Mouse (Mus musculus): ENCODE measurements around the gene Adamts4. TPM values are rescaled to one million over a fixed set of nuclear protein-coding genes. Genes with fewer than 3 reads are reported as not detected.

The Adamts4 gene
- total RNA-seq, 2 experiments from 2014 or later: 6.7 to 8.6 TPM

DNA sequence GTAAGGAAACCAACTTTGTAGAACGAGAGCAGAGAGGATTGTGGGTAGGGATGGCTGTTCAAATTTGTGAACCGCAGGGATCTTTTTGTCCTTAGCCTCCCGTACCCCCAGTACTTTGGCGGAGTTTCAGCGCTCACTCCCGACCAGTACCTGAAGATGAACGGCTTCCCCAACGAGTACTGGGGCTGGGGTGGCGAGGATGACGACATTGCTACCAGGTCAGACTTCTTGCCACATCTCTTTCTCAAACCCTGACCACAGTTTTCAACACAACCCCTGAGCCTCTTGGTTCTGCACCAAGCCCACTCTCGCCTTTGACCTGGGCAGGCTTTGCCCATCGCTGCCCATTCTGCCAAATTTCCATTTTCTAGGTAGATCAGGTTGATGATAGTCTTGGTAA lies 23.9 kb downstream of the Adamts4 start:
- DNase-seq (ENCODE audit: extremely low spot score in 1 of 2, low spot score in 2 of 2): no peak
- Histone ChIP-seq H3K27ac (no peak overlapping the region), H3K4me3 (no peak overlapping the region)
- intact Hi-C loops (cut with DNase I): no loop called here
- TF ChIP-seq CTCF (IDR thresholded peaks at IDR 0.05): no peak

DNA sequence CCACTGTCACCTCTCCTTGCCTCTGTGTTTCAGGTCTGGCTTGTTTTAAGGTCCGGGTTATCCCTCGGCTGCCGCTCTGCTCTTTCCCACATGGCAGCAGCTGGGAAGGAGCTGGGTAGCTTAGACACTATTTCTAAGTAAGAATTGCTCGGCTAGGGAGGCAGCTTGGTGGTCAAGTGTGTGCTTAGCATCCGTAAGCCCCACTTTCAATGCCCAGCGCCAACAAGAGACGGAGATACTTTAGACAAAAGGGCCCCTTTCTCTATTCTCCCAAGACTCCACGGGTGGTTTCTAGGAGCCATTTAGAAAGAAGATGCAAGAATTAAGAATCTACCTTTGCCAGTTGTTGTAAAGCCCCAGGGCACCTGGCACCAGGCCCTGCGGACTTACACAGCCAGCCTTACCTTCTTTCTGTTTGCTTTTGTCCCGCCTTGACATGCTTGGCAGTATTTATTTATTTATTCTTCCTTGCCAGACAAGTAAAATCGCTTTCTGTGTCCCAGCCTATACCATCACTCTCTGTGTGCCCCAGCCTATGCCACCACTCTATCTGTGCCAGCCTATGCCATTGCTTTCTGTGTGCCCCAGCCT lies 25.0 kb downstream of the Adamts4 start:
- DNase-seq (ENCODE audit: extremely low spot score in 1 of 2, low spot score in 2 of 2): no peak
- Histone ChIP-seq H3K4me3 (no peak overlapping the region), H3K27ac (no peak overlapping the region)
- intact Hi-C loops (cut with DNase I): no loop called here
- TF ChIP-seq CTCF (IDR thresholded peaks at IDR 0.05): no peak

GRCm38 (mm10) chr1:171276110-171276748 lies 26.0 kb downstream of the Adamts4 start:
- no peak for DNase-seq (ENCODE audit: extremely low spot score in 1 of 2, low spot score in 2 of 2)
- no peak overlapping the region for H3K27ac ChIP-seq
- no peak overlapping the region for H3K4me3 ChIP-seq
- no peak for TF ChIP-seq CTCF (IDR thresholded peaks at IDR 0.05)
- intact Hi-C loops (cut with DNase I): no loop called here

DNA sequence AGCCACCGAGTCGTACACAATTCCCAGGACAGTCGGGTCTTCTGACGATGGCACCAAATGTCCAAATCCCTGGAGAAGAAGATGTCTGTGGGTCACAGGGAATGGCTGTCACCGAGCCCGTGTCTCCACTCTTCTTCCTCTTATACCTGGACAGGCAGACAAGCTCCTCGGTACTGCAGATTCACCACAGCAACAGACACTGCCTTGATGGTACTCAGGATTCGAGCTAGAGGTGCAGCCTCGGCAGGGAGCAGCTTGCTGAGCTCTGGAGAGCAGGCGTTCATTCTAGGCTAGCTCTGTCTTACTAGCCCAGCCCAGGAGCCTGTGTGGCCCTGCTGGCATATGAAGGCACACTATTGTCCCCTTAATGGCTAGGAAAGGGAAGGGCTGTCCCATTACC lies 27.5 kb downstream of the Adamts4 start:
- intact Hi-C loops (cut with DNase I): no loop called here
- H3K4me3 ChIP-seq: no peak overlapping the region
- H3K27ac ChIP-seq: no peak overlapping the region
- no peak for DNase-seq (ENCODE audit: extremely low spot score in 1 of 2, low spot score in 2 of 2)
- no peak for TF ChIP-seq CTCF (IDR thresholded peaks at IDR 0.05)

GRCm38 (mm10) chr1:171278436-171278835 lies 28.2 kb downstream of the Adamts4 start:
- no peak for TF ChIP-seq CTCF (IDR thresholded peaks at IDR 0.05)
- no peak overlapping the region for H3K27ac ChIP-seq
- DNase-seq (ENCODE audit: extremely low spot score in 1 of 2, low spot score in 2 of 2): peak in 1 of 2 experiments; percentile 4
- H3K4me3 ChIP-seq: no peak overlapping the region
- intact Hi-C loops (cut with DNase I): no loop called here

GRCm38 (mm10) chr1:171279012-171279705 lies 28.9 kb downstream of the Adamts4 start:
- peak in 1 of 2 experiments; percentile 7 for DNase-seq (ENCODE audit: extremely low spot score in 1 of 2, low spot score in 2 of 2)
- no peak overlapping the region for H3K27ac ChIP-seq
- no peak for TF ChIP-seq CTCF (IDR thresholded peaks at IDR 0.05)
- H3K4me3 ChIP-seq: no peak overlapping the region
- intact Hi-C loops (cut with DNase I): no loop called here

- peak in 1 of 2 experiments; percentile 8 for DNase-seq (ENCODE audit: extremely low spot score in 1 of 2, low spot score in 2 of 2)
- TF ChIP-seq CTCF (IDR thresholded peaks at IDR 0.05): no peak
- Histone ChIP-seq H3K27ac (no peak overlapping the region), H3K4me3 (no peak overlapping the region)
- intact Hi-C loops (cut with DNase I): loop anchor here (2.0 kb wide), 1 partner anchor 33 kb away; no protein-coding TSS in a partner anchor
Measured at GRCm38 (mm10) chr1:171279721-171280120, 29.5 kb downstream of the Adamts4 start.

DNA sequence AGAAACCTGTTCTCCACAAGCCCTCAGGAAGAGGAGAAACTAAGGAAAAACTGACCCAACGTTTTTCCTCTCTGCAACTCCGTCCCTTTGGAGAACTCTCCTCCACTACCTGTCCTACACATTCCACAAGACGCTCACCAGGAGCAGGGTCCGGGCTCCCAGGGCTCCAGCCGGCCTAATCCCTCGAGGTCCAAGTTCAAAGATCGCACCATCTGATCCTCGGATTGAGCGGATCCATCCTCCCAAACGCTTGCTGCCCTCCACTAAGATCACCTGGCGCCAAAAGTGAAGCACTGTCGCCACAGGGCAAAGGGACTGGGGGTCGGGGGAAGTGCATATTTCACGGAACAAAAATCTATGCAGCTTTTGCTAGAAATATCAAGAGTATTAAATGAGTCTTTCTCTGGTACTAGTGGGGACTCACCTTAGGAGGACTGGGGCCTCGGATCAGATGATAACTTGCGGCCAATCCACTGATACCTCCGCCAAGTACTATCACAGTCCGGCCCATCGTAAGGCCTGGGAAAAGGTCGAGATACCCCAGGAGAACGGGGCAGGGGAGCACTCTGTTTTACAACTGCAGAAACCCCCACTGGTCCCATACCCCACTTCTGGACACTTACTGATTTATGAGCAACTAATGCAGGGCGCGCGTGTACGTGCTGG lies 30.2 kb downstream of the Adamts4 start:
- DNase-seq (ENCODE audit: extremely low spot score in 1 of 2, low spot score in 2 of 2): no peak
- intact Hi-C loops (cut with DNase I): loop anchor here (2.0 kb wide), 1 partner anchor 34 kb away; no protein-coding TSS in a partner anchor
- Histone ChIP-seq H3K27ac (peak overlapping the region; percentile 22), H3K4me3 (peak overlapping the region; percentile 72)
- TF ChIP-seq CTCF (IDR thresholded peaks at IDR 0.05): no peak

- Histone ChIP-seq H3K4me3 (peak within 1 kb of the TSS; percentile 72), H3K27ac (peak within 1 kb of the TSS; percentile 81)
- intact Hi-C loops (cut with DNase I): loop anchor here (1.0 to 2.0 kb wide), 2 partner anchors 11 to 34 kb away; partner anchors contain the start of gene B4galt3
- TF ChIP-seq CTCF (IDR thresholded peaks at IDR 0.05): no peak
- DNase-seq (ENCODE audit: extremely low spot score in 1 of 2, low spot score in 2 of 2): peak; percentile 89 to 90
Measured at GRCm38 (mm10) chr1:171280916-171281527, 30.8 kb downstream of the Adamts4 start, which contains the start of gene Ppox. Ppox (minus strand) TSS chr1:171281186.

DNA sequence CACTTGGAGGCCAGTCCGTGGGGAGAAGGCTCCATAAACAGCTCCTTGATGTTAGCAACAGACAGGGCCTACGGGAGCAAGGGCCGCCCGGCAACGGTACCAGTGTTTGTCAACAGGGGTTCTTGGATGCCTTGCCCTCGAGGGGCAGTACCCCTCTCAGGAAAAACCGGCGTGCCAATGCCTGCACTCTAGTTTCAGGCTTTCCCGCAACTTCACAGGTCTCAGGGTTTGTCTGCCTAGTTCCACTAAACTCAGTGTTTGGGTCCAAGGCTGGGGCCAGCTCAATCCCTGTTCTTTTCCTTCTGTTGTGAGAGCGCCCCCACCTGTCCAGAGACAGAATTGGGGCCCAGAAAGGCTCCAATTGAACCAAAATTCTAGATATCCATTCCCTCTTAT lies 31.3 kb downstream of the Adamts4 start:
- peak; percentile 71 to 75 for DNase-seq (ENCODE audit: extremely low spot score in 1 of 2, low spot score in 2 of 2)
- peak; percentile 88 for TF ChIP-seq CTCF (IDR thresholded peaks at IDR 0.05)
- peak overlapping the region; percentile 81 for H3K27ac ChIP-seq
- intact Hi-C loops (cut with DNase I): loop anchor here (1.0 to 2.0 kb wide), 2 partner anchors 11 to 35 kb away; partner anchors contain the start of gene B4galt3
- H3K4me3 ChIP-seq: peak overlapping the region; percentile 72

DNA sequence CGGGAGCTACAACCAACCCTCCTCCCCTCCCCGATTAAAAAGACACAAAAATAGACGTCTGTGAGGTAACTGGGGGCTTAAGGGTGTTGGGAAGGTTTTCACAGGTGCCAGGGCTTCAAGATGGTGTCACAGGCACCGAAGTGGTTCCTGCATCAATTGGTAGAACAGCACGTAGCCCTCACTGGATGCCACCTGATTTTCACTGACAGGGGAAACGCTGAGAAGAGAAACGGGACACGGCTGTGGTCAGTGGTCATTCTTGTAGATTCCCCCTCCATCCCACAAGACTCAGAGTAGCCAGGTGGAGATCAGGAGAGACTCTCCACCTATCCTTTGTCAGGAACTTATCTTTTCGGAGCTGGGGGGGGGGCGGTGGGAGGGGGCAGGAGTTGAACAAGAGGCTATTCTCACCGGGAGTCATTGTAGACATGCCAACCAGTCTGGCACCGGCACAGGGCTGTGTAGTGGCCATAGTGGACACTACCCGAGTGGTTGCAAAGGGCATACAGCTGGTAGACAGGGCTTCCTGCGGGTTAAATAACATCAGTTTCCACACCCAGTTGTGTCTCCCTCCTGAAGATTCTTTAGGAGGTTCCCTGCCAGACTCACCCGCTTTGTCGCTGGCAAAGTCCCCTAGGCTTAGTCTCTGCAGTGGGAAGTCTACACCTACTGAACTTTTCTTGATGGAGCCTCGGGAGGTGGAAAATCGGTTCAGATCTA lies 32.0 kb downstream of the Adamts4 start:
- H3K27ac ChIP-seq: no peak overlapping the region
- intact Hi-C loops (cut with DNase I): no loop called here
- DNase-seq (ENCODE audit: extremely low spot score in 1 of 2, low spot score in 2 of 2): no peak
- no peak overlapping the region for H3K4me3 ChIP-seq
- no peak for TF ChIP-seq CTCF (IDR thresholded peaks at IDR 0.05)

Data from left cerebral cortex, adult 2 months (tissue).